Mouse (Mus musculus) thymus, adult 18-20 months (tissue): ENCODE data around the gene Enah.
A peak's percentile ranks its signal among the peaks of the same experiment; 100 is the strongest.

Source experiments
- DNase-seq, 2 experiments: peaks; one replicate each; pipeline ENCODE4 v3.0.0; 2022; ENCODE audit warnings: mixed read lengths in 2 of 2

Enah gene

DNA sequence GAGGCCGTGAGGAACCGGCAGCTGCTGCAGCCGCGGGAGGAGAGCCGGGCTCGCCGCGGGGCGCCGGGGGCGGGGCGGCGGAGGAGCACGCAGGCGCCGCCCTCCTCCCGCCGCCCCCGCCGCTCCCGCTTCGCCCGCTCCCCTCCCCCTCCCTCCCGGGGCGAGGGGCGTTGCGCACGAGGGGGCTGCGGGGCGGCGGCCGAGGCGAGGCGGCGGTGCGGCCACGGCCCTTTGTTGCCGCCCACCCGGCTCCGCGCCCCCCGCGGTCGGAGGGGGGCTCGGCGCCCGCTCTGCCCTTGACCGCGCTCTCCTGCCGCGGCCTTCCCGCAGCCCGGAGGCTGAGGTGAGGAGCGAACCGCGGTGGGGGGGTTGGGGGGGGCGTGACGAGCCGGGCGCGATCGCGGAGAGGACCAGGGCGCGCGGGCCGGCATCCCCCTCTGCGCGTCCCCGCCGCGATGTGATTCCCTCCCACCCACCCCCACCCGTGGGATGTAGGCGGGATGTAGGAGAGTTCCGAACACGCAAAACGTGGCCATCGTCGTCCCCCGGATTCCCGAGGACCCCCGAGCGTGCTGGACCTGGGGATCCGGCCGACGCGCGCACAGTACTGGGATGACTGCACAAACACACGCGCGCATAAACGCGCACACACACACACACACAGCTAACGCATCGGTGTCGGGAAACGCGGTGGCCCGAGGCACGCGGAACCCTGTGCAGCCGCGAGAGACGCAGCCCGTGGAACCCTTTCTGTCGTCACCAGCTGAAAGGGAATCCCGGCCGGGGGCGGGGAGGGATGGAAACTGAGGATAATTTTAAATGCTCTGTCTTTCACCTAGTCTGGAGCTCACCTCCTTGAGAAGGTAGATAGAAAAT, at the start of gene Enah:
Enah (minus strand) TSS at position 65 of the 876 bp plus-strand sequence.
- DNase-seq = peak in 1 of 2 experiments; percentile 2

DNA sequence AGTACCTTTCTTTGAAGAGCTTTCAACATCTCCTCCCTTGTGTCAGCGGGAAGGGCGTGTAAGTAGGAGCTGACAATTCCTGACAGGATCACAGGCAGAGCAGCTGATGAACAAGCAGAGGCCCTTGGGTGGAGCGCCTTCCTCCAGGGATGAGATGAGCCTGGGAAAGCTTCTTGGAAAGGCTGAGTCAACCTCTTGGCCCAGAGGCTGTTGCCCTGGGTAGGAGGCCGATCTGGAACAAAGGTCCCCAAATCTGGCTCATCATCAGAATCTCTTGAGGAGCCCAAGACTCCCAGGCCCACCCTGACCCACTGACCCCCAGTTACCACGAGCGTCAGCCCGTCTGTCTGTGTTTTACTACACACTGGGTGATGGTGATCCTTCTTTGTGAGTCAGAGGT, 48.3 kb upstream of the Enah start:
- no peak for DNase-seq

DNA sequence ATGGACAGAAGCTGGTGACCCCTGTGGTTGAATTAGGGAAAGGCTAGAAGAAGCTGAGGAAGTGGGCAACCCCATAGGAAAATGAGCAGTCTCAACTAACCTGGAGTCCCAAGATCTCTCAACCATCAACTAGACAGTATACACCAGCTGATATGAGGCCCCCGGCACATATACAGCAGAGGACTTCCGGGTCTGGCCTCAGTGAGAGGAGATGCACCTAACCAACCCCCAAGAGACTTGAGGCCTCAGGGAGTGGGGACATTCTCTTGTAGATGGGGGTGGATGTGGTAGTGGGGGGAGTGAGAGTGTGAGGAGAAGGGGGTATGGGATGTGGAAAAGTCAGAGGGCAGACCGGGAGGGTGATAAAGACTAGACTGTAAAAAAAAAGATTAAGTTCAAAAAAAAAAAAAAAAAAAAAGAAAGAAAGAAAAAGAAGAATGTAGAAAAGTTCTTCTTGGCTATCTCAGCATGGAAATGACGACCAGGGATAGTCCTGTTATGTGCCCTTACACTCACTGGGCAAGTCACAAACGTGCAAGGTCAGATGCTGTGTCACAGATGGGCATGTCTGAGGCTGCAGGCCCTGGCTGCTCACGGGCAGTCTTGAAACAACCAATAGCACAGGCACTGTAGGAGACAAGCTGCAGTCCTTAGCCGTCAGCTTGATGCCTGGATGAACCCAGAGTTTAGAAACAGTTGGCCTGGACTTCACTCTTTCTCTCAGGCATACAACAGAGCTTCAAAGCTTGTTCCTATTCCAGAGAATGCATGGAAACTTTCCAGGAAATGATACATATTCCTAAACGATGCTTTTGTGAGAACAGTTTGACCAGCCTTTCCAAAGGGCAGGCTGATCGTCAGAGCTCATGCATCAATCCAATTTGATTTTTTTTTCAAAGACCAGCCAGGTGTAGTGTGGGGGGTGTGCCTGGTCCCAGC, 47.0 kb upstream of the Enah start:
- DNase-seq = no peak

DNA sequence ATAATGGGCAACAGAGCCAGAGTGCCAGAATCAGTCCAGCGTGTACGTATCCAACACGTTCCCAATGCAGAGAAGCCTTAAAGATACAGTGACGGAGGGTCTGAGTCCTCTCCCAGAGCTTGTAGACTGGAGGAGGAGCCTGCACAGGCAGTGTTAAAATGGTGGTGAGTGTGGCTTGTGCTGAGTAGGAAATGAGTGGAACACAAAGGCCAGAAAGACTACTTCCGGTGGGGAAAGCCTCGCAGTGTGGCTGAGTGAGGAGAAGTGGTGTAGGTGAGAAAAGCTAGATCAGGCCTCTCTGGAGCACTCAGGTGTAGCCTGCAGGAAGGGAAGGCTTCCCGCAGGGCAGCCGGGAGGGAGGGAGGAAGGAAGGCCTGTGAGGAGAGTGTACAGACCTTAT, 43.9 kb upstream of the Enah start:
- DNase-seq = no peak

DNA sequence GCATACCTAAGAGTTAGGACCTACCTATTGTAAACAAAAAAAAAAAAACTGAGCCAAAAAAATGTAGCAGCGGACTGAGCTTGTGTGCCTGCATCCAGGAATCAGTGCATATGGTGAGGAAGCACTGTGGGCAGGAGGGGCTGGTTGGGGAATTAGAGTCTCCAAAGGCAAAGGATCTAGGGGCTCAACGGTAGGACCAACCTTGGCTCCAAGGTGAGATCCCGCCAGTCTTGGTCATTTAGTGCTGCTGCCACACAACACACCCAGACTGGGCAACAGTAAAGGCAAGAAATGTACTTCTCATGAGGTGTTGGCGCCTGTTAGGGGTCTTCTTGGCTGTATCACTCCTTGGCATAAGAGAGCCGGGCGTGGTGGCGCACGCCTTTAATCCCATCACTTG, 43.0 kb upstream of the Enah start:
- DNase-seq = no peak

DNA sequence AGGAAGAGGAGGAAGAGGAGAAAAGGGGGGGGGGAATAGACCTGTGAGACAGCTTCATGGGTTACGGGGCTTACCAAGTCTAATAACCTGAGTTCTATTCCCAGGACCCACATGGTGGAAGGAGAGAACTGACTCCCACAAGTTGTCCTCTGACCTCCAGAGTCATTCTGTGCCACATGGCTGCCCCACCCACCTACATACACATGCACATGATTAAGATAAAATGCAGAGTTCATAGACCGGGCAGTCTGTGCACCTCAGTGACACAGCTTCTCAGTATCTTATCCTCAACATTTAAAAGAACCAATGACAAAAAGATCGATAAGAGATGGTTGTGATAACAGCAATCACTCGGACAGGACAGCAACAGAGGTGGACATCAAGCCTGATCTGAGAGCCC, 41.4 kb upstream of the Enah start:
- DNase-seq = no peak

DNA sequence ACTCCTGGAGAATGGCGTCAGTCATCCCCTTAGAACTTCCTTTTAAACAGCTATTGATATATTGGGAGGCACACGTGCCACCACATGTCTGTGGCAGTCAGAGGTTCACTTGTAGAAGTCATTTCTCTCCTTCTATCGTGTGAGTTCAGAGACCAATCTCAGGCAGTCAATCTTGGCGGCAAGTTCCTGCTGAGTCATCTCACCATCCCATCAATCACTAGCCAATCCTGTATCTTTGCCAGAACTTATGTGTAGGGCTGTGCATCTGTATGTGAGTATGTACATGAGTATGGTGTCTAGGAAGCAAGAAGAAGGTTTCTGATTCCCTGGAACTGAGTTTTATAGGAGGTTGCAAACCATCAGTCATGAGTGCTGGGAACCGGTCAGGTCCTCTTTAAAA, 40.0 kb upstream of the Enah start:
- DNase-seq = no peak

DNA sequence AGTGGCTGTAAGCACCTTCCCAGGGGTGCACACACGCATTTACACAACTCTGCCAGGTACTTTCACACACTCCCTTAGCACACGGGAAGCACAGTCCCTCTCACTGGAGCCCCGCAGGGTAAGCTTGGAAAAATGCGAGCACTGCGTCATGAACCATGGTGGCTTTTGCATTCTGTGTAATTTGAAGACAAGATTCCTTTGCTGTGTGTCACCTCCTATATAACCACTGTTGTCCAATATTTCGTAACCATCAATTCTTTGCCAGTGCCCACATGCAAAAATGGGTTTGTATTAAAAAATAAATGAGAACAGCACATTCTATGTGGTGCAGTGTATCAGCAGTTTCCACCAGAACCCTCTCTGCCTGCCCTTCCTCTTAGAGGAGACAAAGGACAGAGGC, 38.2 kb upstream of the Enah start:
- no peak for DNase-seq

DNA sequence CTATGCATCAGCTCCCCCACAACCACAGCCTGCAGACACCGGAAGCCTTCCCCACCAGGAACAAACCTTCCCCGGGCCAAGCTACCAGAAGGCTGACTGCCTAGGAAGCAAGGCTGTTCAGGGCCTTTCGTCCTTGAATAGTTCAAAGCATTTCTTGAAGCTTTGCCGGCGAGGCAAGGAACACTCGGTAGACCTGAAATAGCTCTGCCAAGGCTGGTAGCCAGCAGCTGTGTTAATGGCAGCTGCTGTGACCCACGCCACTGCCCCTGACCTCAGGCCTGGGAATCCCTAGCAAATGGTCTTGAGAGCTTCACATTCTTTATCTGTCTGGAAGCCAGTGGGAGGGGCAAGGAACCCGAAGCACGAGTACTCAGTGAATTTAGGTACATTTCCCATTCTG, 35.3 kb upstream of the Enah start:
- DNase-seq = no peak

DNA sequence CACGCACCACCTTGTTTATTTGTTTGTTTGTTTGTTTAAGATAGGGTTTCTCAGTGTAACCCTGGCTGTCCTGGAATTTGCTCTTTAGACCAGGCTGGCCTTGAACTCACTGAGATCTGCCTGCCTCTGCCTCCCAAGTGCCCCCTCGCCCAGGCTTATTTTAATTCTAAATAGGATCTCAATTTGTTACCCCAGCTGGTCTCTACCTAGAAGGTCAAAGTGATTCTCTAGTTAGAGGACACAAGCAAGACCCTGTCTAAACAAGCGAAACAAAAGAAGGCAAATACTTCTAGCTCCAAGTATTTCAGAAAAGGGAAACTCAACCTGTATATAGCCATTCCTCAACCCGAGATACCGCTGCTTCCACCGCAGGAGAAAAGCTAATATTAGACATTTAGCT, 34.9 kb upstream of the Enah start:
- no peak for DNase-seq

DNA sequence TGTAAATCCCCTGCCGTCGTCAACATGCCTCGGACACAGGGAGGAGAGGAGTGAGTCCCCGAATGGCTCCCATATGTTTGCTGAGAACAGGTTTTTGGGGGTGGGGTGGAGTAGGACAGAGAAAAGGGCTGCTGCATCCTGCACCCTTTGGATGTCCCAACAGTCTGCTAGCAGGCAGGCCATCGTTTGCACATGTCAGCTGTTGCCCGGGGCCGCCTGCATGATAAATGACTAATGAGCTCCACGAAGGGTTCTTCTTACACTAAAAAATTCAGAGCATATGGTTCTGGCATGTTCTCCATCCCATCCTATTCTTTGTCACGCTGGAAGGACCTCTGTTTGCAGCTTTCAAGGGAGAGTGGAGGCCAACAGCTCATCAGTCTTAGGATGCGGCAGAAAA, 33.2 kb upstream of the Enah start:
- DNase-seq = no peak

DNA sequence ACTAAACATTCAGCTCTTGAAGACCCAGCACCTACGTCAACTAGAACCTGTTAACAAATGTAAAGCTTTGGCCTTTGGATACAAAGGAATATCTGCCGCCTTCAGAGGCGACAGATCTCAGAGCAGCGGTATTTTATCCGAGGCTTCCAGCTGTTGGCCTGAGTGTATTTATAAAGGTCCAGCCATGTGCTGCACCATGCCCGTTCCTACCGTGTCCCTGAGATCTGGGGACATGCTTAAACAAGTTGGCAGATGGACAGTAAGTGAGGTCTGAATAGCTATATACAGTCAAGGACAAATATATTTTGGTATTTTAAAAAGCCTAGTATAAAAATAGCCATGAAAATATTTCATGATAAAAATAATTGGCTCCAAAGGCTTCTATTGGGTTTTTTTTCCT, 32.6 kb upstream of the Enah start:
- no peak for DNase-seq

DNA sequence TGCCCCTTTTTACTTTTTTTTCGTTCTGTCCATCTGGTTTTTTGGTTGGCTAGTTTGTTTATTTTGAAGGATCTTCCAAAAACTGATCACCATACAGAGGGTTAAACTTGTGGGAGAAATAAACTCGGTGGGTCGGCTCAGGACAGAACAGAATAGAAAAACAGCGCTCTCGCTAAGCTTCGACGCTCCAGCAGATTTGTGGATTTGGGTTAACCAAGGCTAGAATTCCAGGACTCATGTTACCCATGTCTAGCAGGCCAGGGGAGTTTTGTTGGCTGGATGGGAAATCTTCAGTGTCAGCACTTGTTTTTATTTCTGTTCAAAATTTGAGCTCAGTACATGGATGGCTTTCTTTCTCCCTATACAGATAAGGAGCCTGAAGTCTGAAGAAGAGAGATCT, 30.0 kb upstream of the Enah start:
- no peak for DNase-seq

DNA sequence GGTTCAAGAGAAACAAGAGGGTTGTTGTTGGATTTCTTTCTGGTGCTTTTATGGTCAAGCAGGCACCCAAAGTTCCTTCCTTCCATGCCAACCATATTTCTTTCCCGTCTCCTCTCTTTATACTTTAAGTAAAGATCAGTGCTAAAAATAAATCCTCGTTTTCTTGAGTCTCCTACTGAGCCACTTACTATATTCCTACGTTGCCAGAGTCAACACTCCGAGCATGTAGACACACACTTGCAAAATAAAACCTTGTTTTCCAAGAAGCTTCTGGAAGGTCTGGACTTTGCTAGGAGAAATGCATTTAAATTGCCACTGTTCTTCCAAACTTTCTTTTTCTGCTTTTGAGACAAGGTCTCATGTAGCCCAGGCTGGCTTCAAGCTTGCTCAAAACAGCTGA, 28.3 kb upstream of the Enah start:
- DNase-seq = no peak

DNA sequence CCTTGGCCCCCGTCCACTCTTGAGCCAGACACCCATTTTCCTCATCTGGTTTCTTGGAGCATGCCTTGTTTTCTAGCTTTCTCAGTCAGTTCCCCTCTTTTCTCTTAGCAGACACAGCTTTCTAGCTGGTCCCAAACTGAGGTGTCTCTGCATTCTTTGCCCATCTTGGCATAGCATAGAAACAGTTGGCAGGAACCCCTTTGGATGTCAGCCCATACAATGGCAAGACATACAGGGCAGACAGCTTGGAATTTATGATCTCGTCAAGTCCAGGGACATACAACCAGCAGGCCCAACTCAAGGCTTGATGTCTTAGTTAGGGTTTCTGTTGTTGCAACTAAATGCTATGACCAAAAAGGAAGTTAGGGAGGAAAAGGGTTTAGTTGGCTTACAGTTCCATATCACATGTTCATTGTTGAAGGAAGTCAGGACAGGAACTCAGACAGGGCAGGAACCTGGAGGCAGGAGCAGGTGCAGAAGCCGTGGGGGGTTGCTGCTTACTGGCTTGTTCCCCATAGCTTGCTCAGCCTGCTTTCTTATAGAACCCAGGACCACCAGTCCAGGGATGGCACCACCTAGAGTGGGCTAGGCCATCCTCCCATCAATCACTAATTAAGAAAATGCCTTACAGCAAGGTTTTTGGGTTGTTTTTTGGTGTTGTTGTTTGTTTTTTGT, 27.4 kb upstream of the Enah start:
- DNase-seq = no peak

DNA sequence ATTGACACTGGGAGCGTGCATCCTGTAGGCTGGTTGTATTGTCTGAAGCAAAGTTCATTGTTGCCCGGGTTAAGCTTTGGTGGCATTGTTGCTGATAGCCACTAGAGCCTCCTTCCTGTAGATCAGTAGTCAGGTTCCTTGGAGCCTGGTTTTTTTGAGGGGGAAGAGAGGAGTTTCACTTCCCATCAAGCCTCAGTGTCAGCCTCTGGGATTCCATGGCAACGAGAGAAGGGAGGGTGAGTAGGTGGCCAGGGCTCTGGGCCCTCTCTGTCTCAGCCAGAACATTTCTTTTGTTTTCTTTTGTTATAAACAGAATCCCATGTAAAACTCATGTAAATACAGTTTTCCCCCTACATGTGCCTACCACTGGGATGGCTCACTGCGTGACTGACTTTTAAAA, 25.4 kb upstream of the Enah start:
- no peak for DNase-seq

DNA sequence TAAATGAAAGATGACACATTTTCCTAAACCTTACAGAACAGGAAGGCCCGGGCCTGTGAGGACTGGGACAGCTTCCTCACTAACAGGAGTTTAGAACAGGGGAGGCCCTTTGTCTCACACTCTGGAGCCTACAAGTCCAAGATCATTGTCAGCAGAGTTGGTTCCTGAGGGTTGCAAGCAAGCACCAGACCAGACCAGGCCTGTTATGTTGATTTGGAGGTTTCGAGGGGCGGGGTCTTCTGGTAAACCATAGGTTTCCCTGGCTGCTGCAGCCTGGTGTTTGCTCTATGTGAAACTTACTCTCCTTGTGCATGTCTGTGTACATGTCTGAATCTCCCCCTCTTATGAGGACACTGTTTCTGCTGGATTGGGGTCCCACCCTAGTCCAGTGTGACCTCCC, 20.7 kb upstream of the Enah start:
- no peak for DNase-seq

DNA sequence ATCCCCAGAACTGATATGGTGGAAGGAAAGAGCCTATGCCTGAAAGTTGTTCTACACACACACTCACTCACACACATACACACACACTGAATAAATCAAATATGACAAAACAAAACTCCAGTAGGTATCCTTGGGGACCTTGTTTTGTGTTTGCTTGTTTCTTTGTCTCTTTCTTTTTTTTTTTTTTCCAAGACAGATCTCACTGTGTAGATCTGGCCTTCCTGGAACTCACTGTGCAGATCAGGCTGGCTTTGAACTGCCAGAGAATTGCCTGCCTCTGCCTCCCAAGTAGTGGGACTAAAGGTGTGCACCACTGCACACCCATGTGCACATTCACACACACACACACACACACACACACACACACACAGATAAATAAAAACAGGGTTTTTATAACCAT, 12.0 kb upstream of the Enah start:
- DNase-seq = no peak

DNA sequence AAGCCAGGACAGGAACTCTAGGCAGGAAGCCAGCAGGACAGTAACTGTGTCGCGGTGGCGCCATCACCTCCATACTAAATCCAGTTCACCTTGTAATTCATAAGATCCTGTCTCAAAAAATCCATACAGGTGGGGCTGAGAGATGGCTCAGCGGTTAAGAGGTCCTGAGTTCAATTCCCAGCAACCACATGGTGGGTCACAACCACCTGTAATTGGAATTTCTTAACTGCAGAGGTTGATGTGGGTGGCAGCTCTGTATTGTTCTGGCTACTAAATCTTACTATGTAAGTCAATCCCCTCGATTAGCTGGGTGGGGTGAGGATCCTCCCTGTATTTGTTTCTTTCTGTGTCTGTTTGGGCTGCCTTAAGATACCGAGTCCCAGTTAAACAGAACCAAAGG, 11.3 kb upstream of the Enah start:
- no peak for DNase-seq

DNA sequence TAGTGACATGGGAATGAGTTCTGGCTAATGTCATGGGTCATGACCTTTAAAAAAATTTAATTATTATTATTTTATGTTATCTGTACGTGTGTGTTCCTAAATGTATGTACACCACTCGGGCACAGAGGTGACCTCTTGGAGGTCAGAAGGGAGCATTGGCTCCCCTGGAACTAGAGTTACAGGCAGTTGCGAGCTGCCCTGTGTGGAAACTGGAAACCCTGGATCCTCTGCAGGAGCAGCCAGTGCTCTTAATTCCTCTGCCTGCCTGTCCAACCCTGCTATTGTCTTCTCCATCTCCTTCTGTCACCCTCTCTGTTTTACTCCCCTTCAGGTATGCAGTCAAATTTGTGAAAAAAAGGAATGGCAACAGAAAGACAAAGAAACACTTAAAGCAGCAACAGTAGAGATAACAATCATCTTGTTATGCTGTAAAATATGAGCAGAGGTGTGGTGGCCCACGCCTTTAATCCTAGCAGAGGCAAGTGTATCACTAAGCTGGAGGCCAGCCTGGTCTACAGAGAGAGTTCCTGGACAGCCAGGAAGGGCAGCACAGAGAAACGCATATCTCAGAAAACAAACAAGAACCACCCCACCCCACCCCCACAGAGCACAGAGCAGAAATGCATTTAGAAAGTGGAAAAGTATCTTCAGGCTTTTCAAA, 10.3 kb upstream of the Enah start:
- no peak for DNase-seq

DNA sequence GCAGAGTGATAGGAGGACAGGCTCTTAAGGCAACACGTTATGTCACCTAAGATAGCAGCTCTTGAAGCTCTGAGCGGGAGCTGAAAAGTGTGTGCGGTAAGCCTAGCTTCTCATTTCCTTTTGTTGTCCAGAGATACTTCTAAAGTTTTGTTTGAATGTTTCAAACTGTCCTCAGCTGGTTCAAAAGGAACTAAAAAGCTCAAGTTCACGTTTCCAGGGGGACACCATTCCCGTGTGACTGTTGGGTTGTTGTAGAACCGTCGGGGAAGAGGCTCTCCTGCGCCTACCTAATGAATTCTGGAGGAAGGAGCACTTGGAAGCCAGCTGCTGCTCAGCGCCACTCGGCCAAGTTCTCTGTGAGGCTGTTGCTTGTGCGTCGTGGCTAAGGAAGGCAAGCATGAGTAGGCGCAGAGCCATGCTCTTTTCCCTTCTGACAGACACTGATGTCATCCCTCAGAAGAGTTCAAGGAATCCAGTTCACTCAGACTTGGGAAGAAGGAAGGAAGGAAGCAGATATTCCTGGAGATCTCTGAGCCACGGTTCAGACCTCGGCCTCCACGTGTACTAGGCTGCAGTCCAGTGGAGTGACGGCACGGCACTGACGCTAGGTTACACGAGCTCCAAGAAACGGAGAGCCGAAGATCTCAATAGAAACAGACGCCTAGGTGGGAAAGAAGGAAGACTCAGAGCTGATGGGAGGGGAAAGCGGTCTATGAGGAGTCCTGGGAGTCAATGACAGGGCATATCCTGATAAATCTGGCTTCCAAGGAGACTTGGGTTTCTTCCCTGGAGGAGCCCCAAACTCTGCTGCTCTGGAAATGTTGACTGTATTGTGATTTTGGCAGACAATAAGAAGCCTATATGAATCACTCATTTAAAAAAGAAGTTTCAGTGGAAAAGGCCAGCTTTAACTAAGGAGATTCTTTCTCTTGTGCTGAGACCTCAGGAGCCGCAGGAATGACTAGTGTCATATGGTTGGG, 8.7 kb upstream of the Enah start:
- DNase-seq = no peak
